Mouse (Mus musculus): ENCODE data around the gene Cry2.

The Cry2 gene

GRCm38 (mm10) chr2:92444376-92444775, 10.5 kb upstream of the Cry2 start:
- no peak for DNase-seq

- no peak for DNase-seq
Observed at GRCm38 (mm10) chr2:92443313-92443712, 9.5 kb upstream of the Cry2 start.

GRCm38 (mm10) chr2:92442419-92443001, 8.7 kb upstream of the Cry2 start:
- peak in 1 of 2 experiments; percentile 18 for DNase-seq

- DNase-seq, result no peak
Observed at GRCm38 (mm10) chr2:92440432-92440831, 6.6 kb upstream of the Cry2 start.

GRCm38 (mm10) chr2:92438567-92438966, 4.7 kb upstream of the Cry2 start:
- DNase-seq, result no peak

GRCm38 (mm10) chr2:92437875-92438274, 4.0 kb upstream of the Cry2 start:
- DNase-seq, result peak; percentile 85 to 95

GRCm38 (mm10) chr2:92437366-92437765, 3.5 kb upstream of the Cry2 start:
- DNase-seq, result no peak

GRCm38 (mm10) chr2:92435023-92435422, 1.2 kb upstream of the Cry2 start:
- DNase-seq, result no peak

GRCm38 (mm10) chr2:92434375-92434745, 517 bp upstream of the Cry2 start:
- DNase-seq, result no peak

- DNase-seq, result peak; percentile 61 to 67
Observed at GRCm38 (mm10) chr2:92432299-92433295, 1.2 kb downstream of the Cry2 start.

- DNase-seq, result peak in 1 of 2 experiments; percentile 27
Observed at GRCm38 (mm10) chr2:92431611-92432179, 2.1 kb downstream of the Cry2 start.

GRCm38 (mm10) chr2:92430723-92431541, 2.9 kb downstream of the Cry2 start:
- peak; percentile 65 to 66 for DNase-seq

GRCm38 (mm10) chr2:92430089-92430488, 3.8 kb downstream of the Cry2 start:
- no peak for DNase-seq

GRCm38 (mm10) chr2:92427882-92428281, 6.0 kb downstream of the Cry2 start:
- DNase-seq, result peak; percentile 89 to 94

GRCm38 (mm10) chr2:92426426-92426825, 7.4 kb downstream of the Cry2 start:
- DNase-seq, result peak in 1 of 2 experiments; percentile 29

GRCm38 (mm10) chr2:92425366-92425765, 8.5 kb downstream of the Cry2 start:
- no peak for DNase-seq

GRCm38 (mm10) chr2:92424462-92425308, 9.2 kb downstream of the Cry2 start:
- peak in 1 of 2 experiments; percentile 21 for DNase-seq

- DNase-seq, result peak; percentile 78 to 88
Observed at GRCm38 (mm10) chr2:92423702-92424461, 10.0 kb downstream of the Cry2 start.

- peak in 1 of 2 experiments; percentile 33 for DNase-seq
Observed at GRCm38 (mm10) chr2:92423156-92423555, 10.7 kb downstream of the Cry2 start.

GRCm38 (mm10) chr2:92422388-92423135, 11.3 kb downstream of the Cry2 start:
- DNase-seq, result peak; percentile 54 to 57

Data from cerebellum, postnatal 36 days (tissue).